Mouse (Mus musculus) liver (tissue): ENCODE measurements around the gene Nek4.
A peak's percentile ranks its signal among the peaks of the same experiment; 100 is the strongest.

ENCODE experiments used
- DNase-seq: peaks from one replicate; pipeline ENCODE4 v3.0.0-alpha.2; 2020; ENCODE audit warnings: mixed read lengths

Nek4 gene

DNA sequence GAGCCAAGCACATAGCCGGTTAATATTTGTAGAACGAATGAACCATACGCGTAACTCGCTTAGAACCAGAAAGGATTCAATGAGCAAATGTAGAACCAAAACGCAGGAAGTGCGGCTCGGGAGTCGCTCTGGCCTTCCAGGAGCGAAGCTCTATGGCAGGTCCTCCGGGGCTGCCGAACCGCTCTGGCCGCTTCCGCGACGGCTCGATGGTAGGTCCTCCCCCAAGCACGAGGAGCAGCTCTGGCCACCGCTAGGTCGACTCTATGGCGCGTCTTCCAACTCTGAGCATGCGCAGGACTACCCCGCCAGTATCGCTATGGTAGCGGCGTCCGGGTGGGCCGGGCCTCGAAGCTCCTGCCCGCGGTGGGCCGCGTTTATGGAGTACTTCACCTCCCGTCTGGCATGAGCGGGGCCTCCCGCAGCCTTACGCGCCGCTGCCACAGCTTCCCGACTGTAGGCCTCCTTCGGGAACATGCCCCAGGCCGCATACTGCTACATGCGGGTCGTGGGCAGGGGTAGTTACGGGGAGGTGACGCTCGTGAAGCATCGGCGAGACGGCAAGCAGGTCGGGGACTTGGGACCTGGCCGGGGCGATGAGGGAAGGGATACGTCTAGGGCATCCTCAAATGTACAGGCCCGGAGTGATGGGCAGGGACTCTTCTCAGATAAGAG is at the start of gene Nek4:
Gene Nek4, plus strand, starts transcription at position 224 of the 672 bp plus-strand sequence.
- peak; percentile 98 for DNase-seq

DNA sequence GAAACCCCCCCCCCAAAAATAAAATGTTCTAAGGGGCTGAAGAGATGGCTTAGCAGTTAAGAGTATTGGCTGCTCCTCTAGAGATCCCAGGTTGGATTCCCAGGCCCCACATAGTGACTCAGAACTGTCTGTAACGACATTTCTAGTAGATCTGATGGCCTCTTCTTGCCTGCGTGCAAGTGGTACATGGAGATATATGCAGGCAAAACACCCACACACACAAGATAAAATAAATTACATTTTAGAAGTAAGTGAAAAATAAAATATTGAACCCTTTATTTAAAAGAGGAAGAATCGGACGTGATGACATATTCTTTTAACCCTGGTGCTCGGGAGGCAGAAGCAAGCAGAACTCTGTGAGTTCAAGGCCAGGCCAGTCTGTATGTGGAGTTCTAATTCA is 48.5 kb upstream of the Nek4 start:
- no peak for DNase-seq

DNA sequence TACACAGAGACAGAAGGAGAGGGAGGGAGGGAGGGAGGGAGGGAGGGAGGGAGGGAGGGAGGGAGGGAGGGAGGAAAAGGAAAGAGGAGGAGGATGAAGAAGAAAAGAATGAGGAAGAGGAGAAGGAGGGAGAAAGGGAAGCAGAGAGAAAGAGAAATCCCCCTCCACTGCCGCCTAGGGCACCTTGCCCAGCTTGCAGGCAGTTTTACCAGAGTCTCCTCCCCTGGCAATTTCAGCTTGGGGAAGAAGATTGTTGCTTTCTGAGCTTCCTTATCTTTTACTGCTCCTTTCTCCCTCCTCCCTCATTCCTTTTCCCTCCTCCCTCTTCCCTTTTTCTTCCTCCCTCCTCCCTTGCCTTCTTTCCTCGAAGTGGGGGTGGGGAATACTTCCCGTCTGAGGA is 48.1 kb upstream of the Nek4 start:
- no peak for DNase-seq

DNA sequence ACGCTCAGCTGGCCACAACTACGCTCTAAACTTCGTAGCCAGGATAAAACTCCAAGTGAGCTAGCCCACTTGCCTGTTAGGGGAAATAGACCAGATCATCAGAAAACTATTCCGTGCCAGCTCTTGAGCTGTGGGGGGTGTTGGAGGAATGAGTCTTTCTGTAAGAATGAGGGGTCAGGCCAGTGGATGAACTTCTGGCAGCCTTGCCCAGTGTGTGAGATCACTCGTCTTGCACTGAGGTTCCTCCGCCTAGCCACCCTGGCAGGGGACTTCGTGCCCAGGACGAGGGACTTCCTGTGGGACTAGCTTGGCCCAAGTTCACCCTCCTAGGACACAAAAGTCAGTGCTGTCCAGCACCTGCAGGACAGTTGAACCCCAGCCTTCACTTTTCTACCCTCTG is 46.9 kb upstream of the Nek4 start:
- no peak for DNase-seq

DNA sequence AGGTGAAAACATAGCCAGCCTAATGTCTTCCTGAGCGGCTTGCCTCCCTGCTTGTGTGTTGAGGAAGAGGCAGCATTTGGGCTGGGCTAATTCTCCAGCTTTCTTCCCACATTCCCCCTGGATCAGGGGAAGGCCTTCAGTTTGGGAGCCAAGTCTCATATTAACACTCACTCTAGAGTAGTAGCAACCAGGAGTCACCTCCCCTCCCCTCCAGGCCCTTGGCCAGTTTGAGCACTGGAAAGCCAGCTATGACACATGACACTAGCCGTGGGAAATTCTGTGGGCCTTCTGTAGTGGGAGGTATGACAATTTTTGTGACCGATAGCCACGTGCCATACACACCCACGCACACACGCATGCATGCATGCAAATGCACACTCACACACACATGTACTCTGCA is 45.2 kb upstream of the Nek4 start:
- DNase-seq = no peak

DNA sequence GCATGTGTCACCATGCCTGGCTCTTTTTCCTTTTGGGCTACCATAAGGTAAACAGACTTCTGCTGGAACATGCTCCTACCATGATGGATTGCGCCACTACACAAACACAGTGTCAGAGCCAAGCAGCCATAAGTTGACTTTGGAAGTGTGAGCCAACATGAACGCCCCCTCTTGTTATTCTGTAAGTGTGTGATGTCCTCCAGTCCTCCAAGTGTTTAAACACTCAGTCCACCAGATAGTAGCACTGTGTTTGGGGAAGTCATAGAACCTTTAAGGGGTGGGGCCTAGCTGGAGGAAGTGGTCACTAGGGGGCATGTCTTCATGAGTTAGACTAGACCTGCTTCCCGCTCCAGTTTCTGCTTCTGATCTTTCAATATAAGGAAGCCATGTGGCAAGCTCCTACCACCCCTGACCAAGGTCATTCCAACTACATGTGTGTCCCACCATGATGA is 43.3 kb upstream of the Nek4 start:
- DNase-seq = no peak

DNA sequence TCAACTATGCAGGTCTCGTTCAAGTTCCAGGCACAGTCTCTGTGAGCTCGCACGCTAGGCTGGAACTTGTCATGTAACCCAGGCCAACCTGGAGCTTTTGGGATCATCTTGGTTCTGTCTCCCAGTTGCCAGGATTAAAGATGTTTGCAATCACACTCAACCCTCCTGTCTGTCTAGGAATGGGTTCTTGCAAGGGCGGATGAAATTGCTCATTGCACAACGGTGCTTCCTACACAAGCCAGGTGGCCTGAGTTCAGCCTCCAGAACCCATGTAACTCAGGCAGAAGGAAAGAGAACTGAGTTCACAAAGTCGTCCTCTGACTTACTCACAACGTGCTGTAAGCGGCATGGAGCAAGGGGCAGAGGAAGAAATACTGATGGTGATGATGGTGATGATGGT is 40.0 kb upstream of the Nek4 start:
- no peak for DNase-seq

DNA sequence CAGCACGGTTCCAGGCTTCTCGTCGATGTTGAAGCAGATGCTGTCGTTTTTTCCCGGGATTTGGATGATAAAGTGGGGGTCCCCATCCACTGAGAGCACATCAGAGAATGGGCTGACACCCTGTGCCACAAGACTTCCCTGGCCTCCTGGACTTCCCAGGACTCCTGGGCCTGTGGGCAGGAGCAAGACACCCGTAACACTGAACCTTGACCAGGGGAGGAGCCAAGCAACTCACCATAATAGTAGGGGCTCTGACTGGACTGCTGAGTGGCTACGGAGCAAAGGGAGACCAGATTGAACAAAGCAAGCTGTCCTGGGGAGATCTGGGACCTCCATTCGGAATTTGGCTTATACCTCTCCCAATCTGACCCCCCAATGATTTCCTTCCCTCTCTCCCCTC is 38.5 kb upstream of the Nek4 start:
- DNase-seq = no peak

DNA sequence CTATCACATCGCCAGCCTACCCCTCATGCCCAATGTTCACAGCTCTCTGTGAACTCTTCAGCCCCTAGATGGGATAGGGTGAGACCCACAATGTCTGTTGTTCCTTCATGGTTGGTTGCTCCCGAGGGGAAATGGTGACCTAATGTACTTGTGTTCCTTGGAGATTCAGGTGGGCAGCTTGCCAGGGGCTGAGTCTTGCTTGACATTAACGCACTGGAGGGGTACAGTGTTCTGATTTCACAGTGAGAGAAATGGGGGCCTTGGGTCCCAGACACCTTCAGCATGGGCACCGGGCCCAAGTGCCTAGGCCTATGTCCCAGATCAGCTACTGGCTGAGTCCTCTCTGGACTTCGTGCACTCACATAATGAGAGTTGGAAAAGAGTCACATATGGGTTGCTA is 37.8 kb upstream of the Nek4 start:
- DNase-seq = no peak

DNA sequence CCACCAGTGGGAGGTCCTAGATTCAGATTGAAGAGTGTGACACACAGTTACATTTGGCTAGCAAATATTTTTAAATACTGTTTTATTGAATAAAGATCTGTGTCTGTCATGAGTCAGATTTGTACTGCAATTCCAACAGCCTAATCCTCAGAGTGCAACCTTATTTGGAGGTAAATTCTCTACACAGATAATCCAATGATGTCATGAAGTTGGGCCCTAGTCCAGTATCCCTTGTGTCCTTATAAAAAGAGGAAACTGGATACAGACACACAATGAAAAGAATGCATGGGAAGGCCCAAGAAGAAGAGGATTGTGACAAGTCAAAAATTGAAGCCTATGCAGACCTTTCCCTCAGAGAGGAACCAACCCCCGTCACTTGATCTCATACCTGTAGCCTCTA is 34.7 kb upstream of the Nek4 start:
- no peak for DNase-seq

DNA sequence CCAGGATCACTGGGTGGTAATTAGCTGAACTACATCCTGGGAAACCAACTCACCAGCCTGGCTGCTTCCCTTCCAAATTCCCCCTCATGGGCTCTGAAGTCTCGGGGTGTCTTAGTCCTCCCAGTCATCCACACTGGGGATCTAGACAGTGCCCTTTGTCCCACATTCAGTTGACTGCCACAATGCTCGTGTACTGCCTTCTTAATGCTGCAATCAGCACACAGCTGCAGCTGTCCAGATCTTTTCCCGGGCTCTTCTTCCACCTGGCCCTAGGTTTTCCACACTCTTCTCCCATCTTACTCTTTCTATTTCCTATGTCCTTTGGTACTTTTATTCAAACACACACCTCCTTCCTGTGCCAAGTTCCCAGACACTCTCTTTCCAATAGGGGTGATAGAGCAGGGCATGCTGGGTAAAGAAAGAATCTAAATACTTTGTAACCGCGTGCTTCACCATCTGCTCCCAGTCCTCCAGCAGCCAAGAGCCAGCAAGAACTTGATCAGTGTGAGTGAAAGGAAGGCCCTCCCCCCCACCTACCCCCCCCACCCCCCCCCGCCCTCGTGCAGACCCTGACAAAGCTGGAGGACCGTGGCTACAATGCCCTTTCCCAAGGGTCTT is 29.0 kb upstream of the Nek4 start:
- DNase-seq = no peak

DNA sequence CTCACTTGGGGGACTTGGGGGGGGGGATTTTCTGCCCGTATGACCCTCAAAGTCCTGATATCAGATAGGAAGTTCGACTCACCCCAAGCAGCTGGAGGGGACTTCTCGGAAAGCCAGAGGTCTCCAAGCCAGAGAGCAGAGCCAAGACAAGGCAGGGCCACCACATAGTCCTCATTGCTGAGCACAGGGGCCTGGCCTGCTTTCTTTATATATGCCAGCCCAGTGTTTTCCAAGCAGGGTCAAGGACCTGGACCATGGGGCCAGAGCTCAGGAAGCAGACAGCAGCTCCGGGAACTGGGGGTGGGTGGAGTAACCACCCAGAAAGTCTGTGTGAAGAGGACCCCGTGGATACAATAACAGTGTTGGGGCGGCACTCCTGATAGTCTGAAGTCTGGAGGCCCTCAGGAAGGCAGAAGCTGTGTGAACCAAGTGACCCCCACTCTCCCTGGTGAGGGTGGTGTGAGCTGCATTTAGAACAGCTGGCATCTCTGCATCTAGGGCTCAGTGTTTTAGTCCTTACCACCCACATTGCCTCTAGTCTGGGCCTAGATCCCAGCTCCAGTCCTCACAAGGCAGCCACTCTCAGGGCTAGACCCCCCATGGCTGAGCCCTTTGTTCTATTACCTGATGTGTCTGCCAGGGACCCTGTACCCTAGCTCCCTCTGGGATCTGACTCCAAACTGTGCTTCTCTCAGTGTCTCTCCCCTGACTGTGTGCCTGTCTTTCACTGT is 27.6 kb upstream of the Nek4 start, which contains the start of gene Itih3:
Gene Itih3, minus strand, starts transcription at position 386 of the 731 bp plus-strand sequence.
- DNase-seq = peak; percentile 33

DNA sequence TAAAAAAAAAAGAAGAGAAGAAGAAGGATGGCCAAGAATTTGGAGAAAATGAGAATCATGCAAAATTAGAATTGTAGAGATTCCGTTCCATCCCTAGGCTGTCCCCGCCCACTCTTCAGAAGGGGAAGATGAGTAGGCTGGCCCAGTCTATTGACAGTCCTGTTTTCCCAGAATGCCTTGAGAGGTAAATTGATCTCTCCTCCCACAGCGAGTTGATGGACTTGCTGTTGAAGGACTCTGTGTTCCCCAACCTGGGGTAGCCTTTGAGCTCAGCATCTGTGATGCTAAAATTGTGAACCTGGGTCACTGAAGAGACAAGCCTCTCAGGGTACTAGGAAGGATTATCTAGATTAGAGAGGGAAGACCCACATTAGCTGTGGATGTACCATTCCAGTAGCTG is 25.7 kb upstream of the Nek4 start:
- DNase-seq = no peak

DNA sequence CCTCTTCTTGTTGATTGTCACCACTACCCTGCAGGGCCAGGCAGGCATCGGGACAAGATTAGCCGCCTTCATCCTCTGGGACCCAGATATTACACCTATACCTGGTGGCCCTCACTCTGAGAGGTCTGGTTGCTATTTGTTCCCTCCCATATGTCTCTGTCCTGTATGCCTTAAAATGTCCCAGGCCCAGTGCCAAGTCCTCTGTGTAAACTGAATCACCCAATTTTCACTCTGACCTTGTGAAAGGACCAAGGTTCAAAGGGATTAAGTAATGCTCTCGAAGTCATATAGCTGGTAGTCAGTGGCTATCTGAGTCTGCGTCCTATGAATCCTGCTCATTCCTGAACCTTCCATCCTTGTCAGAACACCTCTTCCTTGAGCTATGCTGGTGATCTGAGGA is 20.8 kb upstream of the Nek4 start:
- DNase-seq = no peak

DNA sequence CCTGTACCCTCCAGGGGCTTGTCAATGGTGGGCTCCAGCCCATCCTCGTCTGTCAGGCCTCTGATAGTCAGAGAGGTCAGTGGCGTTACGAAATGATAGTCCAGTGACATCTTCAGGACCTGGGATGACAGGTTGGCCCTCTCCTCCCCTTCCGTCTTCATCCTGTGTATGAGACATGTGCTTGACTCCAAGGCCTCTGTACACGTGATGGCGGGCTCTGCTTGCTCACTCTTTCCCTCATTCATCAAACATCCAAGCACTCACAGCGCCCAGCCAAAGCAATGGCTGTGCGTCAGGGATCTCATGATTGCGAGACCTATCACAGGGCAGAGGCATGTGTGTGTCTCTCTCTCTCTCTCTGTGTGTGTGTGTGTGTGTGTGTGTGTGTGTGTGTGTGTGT is 17.8 kb upstream of the Nek4 start:
- DNase-seq = no peak

DNA sequence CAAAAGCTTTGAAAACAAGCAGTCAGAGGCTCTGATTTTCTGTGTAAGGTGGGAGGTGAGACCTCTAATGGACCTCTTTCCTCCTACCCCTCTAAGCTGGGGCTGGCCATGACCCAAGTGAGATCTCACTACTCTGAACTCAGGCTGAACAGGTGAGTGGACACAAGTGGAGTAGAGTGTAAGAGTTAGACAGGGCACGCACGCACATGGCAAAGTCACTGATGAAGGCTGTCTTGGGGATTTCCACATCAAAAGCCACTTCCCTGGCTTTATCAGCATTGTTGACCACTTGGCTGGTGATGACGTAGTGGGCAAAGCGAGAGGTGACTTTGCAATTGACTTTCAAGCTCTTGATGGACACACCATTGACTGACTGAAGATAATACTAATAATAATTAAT is 8.9 kb upstream of the Nek4 start:
- no peak for DNase-seq

DNA sequence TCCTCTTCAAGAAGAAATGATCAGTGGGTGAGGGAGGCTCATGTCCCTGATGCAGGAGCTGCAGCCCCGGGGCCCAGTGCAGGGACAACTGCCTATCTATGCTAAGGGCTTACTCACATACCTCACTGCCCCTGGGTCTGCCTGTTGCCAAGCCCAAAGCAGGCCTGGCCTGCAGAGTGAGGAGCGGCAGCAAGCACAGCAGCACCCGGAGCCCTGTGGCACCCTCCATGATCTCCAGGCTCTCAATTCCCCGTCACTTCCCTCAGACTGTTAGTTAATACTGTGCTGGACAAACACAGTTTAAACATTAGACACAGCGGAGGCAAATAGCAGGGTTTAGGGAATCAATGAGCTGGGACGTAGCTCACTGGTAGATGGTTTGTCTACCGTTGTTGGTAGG is 8.1 kb upstream of the Nek4 start, which contains the start of gene Itih1:
Gene Itih1, minus strand, starts transcription at position 252 of the 400 bp plus-strand sequence.
- no peak for DNase-seq

DNA sequence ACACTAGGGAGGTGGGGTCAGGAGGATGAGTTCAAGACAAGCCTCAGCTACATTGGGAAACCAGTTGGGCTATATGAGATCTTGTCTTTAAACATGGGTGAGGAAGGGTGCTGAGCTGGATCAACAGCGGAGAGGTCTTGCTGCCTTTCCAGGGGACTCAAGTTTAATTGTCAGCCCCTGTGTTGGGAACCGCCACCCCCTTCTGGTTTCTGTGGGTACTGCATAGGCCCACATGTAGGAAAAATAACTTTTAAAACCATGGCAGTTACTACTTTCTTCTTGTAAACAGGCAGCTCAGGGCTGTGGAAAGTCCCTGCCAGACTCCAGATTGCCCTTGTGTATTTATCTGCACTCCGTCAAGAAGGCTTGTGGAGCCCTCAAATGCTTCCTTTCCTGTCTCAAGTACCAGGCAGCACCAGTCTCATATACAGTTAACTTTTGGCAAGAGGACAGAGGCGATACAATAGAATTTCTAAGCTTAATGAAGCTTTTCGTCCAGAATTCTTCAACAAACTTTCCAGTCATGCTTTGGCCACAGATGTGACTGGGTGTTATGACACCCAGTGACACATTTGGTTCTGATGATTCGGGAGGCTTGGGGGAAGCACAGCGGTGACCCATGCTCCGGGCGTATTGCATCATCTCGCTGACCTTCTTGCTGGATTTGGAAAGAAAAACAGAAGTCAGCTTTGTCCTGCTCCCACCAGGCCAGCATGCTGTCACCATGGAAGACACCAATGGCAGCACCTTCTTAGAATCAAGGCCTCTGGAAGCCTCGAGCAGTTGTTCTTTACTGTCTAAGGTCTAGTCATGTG is 7.1 kb upstream of the Nek4 start:
- DNase-seq = peak; percentile 56

DNA sequence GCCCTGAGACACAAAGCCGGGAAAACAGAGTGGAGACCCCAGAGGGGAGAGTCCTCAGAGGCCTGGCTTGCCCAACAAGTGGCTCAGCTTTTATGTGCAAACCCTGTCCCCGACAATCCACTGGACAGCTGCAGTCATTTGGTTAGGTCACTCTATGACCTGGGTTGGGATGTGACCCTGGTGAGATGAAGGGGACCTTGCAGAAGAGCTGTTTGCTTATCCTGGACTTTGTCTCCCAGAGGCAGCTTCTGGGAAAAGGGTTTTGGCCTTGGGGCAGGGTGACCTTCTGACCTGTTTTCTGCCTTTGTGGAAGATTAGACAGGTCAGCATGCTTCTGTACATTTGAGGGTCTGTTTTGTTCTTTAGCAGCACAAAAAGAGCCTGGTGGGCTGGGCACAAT is 6.4 kb upstream of the Nek4 start:
- DNase-seq = peak; percentile 49

DNA sequence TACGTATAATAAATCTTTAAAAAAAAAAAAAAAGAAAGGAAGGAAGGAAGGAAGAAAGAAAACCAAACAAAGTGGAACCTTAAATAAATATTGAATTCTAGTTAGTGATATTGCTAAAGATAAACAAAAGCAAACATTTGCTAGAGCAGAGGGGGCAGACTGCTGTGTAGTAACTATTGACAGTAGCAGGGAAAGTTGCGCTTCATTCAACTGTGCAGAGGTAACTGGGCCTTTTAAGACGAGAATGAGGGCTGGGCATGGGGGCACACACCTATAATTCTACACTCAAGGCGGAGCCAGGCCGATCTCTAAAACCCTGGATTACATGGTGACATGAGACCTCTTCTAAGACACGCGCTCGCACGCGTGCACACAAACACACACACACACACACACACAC is 1.2 kb upstream of the Nek4 start:
- no peak for DNase-seq

DNA sequence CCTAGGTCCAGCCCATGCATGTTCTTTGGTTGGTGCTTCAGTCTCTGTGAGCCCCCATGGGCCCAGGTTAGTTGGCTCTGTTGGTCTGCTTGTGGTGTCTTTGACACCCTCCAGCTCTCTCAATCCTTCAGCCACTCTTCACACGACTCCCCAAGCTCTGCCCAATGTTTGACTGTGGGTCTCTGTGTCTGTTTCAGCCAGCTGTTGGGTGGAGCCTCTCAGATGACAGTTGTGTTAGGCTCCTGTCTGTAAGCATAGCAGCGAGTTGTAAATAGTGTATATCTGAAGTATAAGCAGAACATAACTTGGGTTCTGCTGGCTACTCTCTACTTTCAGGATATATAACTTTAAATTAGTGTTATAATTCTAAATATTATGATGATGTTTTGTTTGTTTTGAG is 7.3 kb downstream of the Nek4 start:
- DNase-seq = no peak

DNA sequence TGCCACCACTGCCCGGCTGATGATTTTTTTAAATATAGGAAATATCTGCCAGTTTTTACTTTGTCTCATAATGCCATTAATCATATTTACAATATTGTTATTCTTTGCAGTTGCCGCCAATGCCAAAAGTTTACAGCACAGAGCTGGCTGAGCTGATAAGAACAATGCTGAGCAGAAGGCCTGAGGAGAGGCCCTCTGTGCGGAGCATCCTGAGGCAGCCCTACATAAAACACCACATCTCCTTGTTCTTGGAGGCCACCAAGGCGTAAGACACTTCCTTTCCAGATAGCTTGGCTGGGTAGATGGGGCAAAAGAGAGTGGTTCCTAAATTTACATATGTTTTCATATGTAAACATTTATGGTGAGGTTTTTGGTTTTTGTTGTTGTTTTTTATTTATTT is 7.9 kb downstream of the Nek4 start:
- no peak for DNase-seq

DNA sequence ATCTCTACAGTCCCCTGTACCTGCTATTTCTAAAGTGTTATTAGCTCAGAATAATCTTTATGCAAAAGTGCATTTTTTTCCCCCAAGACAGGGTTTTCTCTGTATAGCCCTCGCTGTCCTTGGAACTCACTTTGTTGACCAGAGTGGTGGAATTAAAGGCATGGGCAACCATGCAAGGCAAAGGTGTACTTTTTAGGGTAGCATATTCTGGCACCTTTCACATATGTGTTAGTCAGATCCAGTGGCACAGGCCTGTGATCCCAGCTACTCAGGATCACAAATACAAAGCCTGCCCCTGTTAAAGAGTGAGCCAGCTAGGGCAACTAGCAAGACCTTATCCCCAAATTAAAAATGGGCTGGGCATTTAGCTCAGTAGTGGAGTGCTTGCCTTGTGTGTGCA is 9.2 kb downstream of the Nek4 start:
- DNase-seq = no peak
